Mouse (Mus musculus) ZHBTc4 (cell line): ENCODE measurements around the gene Gpr62.
"Not testable (repeated sequence)": the region's sequence is repeated elsewhere in the genome, so short reads cannot be mapped to it uniquely, and the experiment has no call there.

ENCODE experiments used
- DNase-seq: peaks from one replicate; pipeline ENCODE4 v3.0.0-alpha.2; 2011; ENCODE audit warnings: low read depth, low spot score

The Gpr62 gene

DNA sequence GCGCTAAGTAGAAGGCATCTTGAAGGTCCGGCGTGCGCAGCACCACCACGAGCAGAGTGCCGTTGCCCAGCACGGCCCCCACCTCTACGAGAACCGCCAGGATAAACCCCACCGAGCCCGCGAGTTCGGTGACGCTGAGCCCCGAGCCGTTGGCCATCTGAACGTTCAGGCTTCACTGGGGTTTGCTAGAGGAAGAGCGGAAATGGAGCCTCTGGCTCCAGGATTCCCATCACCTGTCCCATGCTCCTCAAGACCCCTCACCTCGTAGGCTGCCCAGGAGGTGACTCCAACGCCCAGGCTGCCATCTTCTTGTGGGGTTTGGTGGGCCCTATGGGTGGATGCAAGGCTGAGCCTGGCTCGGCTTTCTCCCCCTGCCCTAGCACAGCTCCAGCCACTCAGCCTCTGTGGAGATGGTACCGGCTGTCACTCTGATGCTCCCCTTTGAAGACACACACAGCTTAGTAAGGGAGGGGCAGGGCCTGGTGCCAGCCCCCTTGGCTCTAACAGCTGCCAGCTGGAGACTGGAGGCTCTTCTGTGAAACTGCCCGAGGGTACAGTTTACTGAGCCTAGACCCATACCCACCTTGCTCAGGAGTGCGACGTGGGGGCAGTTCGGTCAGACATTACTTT lies at the start of gene Gpr62:
TSS of gene Gpr62 (minus strand) at position 368 of the 630 bp plus-strand sequence.
- no peak for DNase-seq

DNA sequence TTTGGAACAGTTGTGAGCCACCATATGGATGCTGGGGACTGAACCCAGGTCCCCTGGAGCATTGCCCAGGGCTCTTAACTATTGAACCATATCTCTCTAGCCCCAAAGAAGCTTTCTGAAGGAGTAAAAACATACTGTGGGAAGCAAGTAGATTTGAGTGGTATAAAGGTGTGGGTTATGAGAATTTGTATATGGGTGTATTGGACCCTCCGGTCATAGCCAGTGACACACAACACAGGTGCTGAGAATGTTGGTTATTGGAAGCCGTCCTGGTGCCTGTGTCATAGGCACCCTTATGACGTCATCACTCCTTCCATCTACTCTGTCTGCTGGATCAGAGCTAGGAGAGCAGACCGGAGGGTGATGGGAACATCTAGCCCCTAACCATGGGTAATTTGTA lies 48.5 kb upstream of the Gpr62 start, which contains the start of gene Iqcf5:
TSS of gene Iqcf5 (plus strand) at position 301 of the 400 bp plus-strand sequence.
- no peak for DNase-seq

DNA sequence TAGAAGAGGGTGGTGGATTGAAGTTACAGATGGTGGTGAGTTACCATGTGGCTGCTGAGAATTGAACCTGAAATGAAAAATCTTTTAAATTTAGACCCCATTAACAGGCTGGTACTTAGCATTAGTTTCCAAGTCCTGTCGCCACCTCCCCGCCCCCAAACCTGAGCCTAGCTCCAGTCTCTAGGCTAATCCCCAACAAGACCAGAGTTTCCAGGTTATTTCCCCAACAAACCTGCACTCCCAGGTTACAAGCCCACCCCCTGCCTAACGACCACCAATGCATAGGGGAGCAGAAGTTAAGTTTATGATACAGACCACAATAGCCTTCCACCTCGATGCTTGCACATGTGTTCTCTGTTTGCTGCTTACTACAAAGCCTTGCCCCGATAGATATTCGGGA lies 47.8 kb upstream of the Gpr62 start:
- no peak for DNase-seq

DNA sequence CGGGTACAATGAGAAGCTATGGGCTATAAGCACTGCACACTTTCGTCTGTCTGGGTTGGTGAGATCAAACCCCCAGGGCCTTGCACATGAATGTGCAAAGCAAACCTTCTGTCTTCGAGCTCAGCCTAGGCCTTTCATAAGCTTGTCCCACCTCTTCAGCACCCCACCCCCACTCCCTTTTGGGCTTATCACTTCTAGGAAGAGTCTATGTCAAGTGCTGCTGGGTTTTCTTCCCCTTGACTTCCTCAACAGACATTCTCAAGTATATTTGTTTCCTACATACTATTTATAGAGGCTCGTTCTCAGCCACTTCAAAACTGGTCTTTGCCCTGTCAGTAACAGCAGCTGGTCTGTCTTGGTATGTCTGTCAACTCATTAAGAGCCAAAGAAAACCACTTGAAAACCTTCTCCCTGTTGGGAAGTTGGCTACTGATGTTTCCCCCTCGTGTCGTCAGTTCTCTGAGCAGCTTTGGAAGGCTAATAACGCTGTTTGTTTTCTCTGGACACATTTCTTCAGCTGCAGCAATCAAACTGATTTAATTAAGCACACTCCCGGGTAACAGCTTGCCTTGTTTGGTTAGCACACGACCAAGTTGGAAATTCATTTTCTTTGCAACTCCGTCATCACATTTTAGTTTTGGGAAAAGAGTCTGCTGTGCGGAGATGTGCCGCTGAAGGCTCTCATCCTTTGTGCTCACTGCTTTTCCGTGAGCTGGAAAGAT lies 47.2 kb upstream of the Gpr62 start:
- no peak for DNase-seq

DNA sequence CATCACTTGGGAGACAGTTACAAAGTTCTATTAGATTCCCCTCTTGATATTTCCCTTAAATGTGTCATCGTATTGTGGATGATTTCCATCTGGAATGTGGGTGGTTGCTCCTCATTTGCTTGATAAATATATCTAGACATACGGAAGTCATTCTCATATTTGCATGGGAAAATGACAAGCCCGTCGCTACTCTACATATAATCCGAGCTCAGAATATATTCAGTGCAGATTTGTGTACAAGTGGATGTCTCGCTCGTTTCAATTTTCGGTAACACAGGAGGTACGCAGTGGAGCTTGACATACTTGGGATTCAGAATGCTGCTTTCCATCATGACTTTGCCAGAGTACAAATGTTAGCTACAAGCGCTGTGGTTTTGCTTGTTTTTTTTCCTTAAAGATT lies 43.6 kb upstream of the Gpr62 start:
- DNase-seq = no peak

DNA sequence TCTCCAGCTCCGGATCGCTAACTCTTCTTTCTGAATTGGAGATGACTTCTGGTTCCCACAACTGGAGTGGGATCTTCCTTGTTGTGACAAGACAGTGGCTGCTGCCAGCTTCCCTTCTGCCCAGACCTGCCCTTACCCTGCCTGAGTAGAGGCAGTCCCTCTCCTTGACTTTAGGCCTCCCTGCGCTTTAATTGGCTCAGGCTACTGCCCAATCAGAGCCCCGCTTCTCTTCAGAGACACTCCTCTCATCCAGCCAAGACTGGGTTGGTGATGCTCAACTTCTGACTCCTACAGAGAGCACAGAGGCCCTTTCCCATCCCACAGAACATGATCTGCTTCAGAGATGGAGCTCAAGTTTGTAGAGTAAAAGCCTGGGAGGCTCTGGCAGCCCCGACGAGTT lies 38.5 kb upstream of the Gpr62 start:
- DNase-seq = peak; percentile 59

DNA sequence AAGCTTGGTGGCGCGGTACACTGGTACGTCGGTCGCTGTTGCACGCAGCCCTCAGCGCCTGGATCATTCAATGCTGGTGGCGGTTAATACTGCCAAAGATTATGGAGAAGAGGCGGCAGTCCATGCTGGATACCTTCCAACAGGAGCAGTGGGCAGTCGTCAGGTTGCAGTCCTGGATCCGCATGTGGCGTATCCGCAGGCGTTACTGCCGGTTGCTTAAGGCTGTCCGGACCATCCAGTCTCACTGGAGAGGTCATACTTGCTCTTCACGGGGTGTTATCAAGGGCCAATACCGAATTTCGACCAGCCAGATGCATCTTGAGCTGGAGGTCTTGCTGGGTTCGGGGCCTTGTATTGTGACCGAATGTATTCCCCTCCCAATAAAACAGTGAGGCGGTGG lies 36.1 kb upstream of the Gpr62 start:
- peak; percentile 19 for DNase-seq

DNA sequence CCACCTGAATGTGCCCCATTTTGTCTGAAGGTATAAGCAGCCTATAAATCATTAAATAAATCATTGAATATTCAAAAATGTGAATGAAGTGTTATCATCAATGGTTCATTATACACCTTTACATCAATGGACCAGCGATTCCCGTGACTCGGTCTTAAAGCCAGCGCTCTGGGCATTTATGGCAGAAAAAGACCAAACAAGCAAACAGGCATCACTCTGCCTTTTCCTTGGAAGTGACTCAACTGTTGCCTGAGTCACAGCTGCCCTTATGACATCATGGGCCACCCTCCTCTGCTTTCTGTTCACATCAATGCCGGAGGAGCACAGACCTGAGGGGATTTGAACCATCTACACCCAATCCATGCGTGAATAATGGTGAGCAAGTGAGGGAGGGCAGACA lies 33.9 kb upstream of the Gpr62 start, which contains the start of gene Iqcf1:
TSS of gene Iqcf1 (plus strand) at position 301 of the 400 bp plus-strand sequence.
- DNase-seq = no peak

DNA sequence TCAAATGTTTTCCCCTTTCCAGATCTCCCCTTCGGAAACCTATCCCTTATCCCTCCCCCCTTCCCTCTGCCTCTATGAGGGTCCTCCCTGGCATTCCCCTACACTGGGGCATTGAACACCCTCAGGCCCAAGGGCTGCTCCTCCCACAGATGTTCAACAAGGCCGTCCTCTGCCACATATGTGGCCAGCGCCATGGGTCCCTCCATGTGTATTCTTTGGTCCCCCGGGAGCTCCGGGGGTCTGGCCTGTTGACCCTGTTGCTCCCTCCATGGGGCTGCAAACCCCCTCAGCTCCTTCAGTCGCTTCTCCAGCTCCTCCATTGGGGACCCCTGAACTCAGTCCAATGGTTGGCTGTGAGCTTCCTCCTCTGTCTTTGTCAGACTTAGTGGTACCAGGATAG lies 21.9 kb upstream of the Gpr62 start:
- not testable (repeated sequence) for DNase-seq

DNA sequence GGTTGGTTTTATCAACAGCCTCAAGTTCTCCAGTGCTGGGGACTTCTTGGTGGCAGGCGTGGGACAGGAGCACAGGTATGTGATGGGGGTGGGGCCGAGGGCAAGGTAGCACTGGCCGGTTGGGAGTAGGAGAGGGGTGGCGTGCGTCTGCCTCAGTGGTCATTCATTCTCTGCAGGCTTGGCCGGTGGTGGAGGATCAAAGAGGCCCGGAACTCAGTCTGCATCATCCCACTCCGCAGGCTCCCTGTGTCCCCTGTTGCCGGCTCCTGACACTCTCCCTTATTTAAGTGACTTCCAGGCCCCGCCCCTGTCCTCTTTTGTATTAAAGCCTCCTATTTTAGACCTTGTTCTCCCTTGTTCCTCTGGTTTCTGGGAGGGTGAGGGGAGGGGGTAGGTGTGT lies 19.3 kb upstream of the Gpr62 start:
- no peak for DNase-seq

DNA sequence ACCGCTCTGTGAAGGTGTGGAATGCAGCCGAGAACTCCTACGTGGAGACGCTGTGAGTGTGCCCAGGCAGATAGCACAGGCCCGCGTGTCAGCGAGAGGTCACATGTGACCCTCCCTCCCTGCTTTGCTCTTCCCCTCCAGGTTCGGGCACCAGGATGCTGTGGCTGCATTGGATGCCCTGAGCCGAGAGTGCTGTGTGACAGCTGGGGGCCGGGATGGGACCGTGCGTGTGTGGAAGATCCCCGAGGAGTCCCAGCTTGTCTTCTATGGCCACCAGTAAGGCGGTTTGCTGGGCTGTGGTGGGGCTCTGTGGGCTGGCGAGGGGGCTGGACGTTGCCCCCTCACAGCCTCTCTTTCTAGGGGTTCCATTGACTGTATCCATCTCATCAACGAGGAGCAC lies 17.9 kb upstream of the Gpr62 start:
- no peak for DNase-seq

DNA sequence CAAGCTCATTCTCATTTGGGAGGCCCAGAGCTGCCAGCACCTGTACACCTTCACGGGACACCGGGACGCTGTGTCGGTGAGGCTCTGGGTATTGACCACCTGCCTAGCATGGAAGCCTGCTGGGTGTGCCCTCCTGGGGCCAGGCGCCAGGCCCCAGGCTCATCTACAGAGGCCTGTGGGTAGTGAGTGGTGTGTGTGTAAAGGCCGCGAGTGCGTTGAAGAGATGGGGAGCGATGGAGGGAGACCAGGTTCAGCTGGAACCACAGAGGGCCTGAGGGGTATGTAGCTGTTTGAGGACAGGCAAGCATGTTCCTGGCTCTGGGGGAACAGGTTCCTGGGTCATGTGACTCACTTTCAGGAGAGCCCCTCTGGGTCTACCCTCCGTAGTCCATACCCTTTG lies 17.4 kb upstream of the Gpr62 start:
- no peak for DNase-seq

DNA sequence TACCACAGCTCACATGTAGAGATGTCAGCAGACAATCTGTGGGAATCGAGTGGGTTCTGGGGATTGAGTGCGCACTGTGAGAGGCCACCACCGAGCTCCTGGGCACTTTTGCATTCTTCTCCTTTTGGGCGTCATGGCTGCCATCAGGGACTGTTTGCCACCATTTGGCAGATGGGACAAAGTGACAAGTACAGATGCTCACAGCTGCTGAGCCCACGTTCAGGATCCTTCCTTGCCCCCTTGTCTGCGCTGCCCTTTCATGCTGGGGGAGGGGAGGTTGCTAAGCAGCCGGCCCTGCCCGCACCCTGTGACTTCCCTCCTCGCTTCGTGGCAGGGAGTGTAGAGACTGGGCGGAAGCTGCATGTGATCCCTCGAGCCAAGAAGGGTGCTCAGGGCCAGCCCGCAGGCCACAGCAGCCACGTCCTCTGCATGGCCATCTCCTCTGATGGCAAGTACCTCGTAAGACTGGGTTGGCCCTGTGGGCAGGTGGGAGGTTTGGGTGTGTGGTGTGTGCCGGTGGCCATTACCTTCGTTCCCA lies 16.9 kb upstream of the Gpr62 start:
- DNase-seq = no peak

DNA sequence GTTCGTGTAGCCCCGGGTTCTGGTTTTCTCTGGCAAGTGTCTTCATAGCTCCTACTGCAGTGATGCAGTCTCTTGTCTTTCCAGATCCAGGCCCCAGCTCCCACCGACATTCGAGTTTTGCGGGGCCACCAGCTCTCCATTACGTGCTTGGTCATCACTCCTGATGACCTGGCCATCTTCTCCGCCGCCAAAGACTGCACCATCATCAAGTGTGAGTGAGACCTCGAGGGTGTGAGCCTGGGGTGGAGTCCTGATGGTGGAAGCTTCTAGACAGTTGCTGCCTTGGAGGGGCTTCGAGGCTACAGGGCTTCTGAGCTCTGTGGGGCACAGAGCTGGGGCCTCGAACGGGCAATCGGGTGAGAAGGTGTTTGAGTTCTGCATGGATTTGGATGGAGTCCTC lies 15.9 kb upstream of the Gpr62 start:
- no peak for DNase-seq

DNA sequence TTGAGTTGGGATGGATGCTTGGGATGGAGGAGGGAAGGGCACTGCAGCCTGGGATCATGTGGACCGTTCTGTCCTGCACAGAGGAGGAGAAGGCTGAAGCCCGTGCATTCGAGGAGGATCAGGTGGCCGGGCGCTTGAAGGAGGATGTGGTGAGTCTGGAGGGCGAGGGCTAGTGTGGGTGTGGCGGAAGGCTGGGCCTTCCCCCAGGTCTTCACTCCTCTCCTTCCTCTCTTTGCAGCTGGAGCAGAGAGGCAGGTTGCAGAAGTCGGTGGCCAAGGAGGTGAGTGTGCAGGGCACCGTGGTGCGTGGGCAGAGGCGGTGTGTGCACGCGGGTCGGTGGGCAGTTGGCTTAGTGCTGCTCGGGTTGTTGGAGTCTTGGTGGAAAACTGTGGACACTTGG lies 15.3 kb upstream of the Gpr62 start:
- DNase-seq = no peak

DNA sequence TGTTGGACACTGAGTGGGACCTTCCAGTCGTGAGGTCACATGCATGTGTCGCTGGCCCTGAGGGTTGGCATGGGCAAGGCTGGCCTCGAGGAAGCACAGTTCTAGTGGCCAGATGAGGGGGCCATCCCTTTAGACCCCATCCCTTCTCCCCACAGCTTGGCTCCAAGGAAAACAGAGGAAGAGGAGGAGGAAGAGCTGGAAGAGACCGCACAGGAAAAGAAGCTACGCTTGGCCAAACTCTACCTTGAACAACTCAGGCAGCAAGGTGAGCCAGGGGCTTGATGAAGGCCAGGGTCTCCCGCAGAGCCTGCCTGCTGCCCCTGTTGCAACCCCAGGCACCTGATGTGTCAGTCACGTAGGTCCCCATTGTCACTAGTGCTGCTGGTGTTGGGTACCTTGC lies 14.8 kb upstream of the Gpr62 start:
- DNase-seq = no peak

DNA sequence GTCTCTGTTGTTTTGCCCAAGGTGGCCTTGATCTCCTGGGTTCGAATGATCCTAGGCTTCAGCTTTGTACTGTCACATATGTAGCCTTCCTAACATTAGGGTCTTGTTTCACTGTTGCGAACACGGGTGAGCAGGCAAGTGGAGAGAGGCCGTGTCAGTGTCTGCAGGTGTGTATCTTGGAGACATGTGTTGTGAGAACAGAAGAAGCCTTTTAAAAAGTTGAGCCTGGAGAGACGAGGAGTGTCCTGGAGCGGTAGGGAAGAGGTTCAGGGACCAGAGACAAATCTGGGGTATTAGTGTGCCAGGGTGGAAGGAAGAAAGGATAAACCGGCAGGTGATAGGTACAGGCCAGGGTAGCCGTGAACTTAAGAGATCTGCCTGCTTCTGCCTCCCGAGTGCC lies 12.4 kb upstream of the Gpr62 start:
- no peak for DNase-seq

DNA sequence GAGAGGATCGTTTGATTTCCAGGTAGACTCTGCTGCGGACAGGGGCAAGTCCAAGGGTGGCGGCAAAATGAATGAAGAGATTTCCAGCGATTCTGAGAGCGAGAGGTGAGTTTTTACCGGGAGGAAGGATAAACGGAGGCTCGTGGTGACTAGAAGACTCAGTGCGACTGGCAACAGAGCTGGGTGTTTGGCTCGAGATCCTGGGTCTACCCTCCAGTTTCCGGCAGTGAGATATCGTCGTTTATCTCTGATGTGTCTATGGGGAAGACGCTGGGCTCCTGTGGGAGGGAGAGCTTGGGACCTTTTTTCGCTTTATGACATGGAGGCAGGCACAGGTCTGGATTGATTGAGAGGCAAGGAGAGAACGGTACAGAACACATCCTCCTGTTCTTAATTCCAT lies 11.9 kb upstream of the Gpr62 start:
- no peak for DNase-seq

DNA sequence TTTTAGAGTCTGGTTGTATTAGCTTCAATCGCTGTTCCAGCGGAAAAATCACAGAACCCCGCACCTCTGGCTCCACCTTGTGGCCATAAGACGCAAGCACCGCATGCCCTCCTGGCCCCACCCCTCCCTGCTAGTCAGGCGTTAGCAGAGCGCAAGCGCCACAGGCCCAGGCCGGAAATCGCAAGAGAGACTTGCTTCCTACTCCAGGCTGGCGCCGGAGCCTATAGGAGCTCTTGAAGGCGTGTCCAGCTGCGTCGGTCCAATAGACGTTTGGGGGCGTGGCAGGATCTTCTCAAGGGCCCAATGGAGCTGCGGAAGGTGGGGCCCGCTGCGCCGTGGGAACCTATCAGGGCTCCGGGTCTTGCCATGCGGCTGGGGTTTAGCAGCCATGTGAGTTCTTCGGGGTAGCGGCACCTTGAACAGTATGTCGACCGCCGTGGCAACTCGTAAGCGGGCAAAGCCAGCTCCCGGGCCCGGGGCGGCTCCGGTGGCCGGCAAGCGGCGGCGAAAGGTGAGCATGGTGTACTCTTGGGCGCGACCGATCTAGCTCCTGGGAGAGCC lies 11.3 kb upstream of the Gpr62 start, which contains the start of gene Parp3:
TSS of gene Parp3 (minus strand) at position 26 of the 561 bp plus-strand sequence.
- peak; percentile 100 for DNase-seq

DNA sequence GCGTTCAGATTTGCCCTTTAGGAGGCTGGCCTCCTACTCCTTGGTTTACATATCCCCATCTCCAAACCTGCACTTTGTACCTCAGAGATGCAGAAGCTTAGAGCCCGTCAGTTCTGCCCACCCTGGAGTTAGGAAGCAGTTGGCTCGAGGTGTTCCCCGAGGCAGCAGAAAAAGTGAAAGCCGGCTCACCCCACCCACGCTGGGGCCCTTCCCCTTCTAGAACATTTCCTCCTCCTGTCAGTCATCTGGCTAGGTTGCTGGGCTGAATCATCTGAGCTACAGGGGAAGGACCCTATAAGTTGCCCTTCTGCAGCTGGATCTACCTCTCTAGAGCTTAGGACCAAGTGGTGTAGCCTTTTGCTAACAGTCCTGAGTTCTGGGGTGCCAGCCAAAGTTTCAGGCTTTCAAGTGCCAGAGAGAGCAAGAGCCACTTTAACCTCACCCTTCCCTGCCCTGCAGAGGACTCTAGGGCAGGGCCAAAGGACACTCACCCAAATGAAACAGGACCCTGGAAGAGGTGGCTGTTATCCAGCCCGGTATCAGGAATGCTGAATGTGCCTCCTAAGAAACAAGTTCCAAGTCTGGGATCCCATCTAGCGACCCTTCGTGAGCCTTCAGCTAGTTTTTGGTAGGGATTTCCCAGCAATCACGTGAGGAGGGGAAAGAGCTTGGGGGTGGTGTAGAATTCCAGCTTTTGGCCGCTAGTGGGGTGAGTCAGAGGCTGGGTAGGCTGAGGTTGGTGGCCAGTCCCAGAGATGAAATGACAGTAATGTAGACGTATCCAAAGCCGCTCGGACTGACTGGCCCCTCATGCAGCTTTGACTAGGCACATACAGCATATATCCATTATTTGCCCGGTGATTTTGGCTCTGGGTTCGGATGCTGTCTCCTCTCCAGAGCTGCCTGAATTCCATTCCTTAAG lies 10.5 kb upstream of the Gpr62 start:
- peak; percentile 69 for DNase-seq

DNA sequence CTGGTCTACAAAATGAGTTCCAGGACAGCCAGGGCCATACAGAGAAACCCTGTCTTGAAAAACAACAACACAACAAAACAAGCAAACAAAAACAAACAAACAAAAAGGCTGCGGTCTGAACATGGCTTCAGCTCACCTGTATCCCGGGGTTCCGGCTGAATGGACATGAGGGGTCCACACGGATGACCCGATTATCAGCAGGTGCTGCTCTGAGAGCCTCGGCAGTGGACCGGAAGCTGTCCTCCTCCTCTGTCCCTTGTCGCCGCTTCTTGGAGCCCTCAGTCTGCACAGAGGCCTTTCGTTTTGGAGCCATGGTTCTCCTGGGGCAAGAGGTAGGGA lies 9.9 kb upstream of the Gpr62 start, which contains the start of gene Rrp9:
TSS of gene Rrp9 (plus strand) at position 301 of the 339 bp plus-strand sequence.
- no peak for DNase-seq

DNA sequence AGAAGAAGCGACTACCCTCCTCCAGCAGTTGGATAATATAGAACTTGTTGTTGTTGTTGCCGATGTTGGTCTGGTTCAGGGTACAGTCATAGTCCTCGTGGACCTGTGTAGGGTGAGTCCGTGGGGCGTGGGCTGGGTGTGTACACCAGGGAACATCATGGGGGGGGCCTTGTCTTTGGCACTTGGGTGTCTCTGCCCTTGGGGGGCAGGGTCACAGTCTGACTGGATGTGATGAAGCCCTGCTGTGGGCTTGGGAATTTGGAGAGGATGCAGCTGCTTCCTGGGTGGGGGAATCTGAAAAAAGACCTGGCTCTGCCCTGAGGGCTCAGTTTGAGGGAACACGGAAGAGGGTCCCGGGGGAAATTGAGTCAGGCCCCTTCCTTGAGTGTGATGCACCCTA lies 9.3 kb upstream of the Gpr62 start:
- DNase-seq = peak; percentile 87
